Mouse (Mus musculus): Measurements from ENCODE around the gene Gm5926.
"Not testable (repeated sequence)": the region's sequence is repeated elsewhere in the genome, so short reads cannot be mapped to it uniquely, and the experiment has no call there.

Gene Gm5926

DNA sequence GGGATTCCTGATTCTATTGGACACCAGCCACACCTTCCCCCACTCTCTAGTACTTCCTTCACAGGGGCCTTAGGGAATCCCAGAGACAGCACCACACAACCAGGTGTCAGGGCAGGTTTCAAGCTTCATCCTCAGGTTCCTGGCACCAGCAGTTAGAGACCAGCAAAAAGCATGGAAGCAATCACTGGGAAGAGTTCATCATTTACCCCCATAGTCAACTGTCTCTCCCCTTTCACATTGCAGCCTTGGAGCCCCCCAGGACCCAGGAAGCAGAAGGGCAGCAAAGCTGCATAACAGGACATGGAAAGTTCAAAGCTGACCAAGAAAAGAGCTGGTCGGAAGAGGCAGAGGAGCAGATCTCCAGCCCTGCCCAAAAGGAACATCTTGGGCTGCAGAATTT, at the start of gene Gm5926:
TSS of gene Gm5926 (plus strand) at position 301 of the 400 bp plus-strand sequence.
- DNase-seq (ENCODE audit: low spot score) = not testable (repeated sequence)

DNA sequence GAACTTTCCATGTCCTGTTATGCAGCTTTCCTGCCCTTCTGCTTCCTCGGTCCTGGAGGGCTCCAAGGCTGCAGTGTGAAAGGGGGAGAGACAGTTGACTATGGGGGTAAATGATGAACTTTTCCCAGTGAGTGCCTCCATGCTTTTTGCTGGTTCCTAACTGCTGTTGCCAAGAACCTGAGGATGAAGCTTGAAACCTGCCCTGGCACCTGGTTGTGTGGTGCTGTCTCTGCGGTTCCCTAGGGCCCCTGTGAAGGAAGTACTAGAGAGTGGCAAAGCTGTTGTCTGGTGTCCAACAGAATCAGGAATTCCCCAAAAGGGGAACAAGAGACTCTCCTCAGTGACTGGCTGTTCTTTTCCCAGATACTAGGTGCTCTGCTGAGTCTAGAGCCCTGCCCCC, 49.5 kb upstream of the Gm5926 start:
- DNase-seq (ENCODE audit: low spot score) = not testable (repeated sequence)

DNA sequence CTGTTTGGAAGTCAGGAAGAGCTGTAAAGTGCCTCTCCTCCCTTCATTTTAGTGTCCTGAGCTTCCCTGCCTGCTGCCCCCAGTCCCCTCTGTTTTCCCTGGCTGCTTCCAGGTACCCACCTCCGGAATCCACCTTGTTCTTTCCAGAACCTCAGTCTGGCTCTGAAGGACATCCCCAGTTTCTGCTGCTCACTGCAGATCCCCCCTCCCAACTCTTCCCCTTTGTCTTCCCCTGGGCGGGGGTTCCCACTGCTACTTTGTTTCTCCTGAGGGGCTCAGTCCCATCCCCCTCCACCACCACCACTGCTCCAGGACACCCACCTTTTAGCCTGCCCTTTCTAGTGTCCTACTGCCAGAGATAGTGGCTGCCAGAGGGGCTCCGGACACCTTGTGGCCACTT, 49.1 kb upstream of the Gm5926 start:
- DNase-seq (ENCODE audit: low spot score) = not testable (repeated sequence)

Measured in urinary bladder, postnatal 25 days (tissue).